Mouse (Mus musculus) neural tube, embryonic 15.5 days (tissue): ENCODE measurements around the gene Olfr1238. TPM values are rescaled to one million over a fixed set of nuclear protein-coding genes. Genes with fewer than 3 reads are reported as not detected.

Experiments used
- ATAC-seq: fragments of 200-750 bp; cut with Nextera tagmentation; 2 replicates; pipeline ENCODE4 v1.8.0; 2017; ENCODE audit warnings: mild to moderate bottlenecking, moderate TSS enrichment, moderate library complexity; ENCODE audit not compliant: low FRiP score
- H3K27ac ChIP-seq: fragments of 300-500 bp; sonication (generic); replicated peaks from 2 replicates; pipeline ENCODE4 v1.5.1; 2015; ENCODE audit warnings: mild to moderate bottlenecking, inconsistent platforms
- H3K27me3 ChIP-seq: fragments of 300-500 bp; sonication (generic); replicated peaks from 2 replicates; pipeline ENCODE4 v1.6.1; 2015; ENCODE audit warnings: inconsistent platforms
- H3K36me3 ChIP-seq: fragments of 300-500 bp; sonication (generic); 2 replicates; pipeline ENCODE4 v1.6.1; 2015; ENCODE audit warnings: inconsistent platforms
- H3K4me1 ChIP-seq: fragments of 300-500 bp; sonication (generic); 2 replicates; pipeline ENCODE4 v1.6.1; 2015; ENCODE audit warnings: inconsistent platforms
- H3K4me2 ChIP-seq: fragments of 300-500 bp; sonication (generic); 2 replicates; pipeline ENCODE4 v1.6.1; 2015; ENCODE audit warnings: inconsistent platforms, mild to moderate bottlenecking, moderate library complexity
- H3K4me3 ChIP-seq: fragments of 300-500 bp; sonication (generic); replicated peaks from 2 replicates; pipeline ENCODE4 v1.5.1; 2015; ENCODE audit warnings: mild to moderate bottlenecking, inconsistent platforms
- H3K9ac ChIP-seq: fragments of 300-500 bp; sonication (generic); replicated peaks from 2 replicates; pipeline ENCODE4 v1.6.1; 2015; ENCODE audit warnings: mild to moderate bottlenecking, inconsistent platforms
- H3K9me3 ChIP-seq: fragments of 300-500 bp; sonication (generic); replicated peaks from 2 replicates; pipeline ENCODE4 v1.6.1; 2016; ENCODE audit warnings: inconsistent platforms
- WGBS: fragments of 180-500 bp; shearing (Covaris S2); methylation state at CpG from one replicate; pipeline ENCODE4 v1.1.7; 2015; ENCODE audit warnings: mixed read lengths; 5-methylcytosine and 5-hydroxymethylcytosine counted together
- polyA plus RNA-seq: library from polyadenylated mRNA; unstranded; fragments of >200 nt; fragmentation: Nextera tagmentation; extraction: Ambion mirVana; gene quantifications from 2 replicates; pipeline ENCODE4 v1.2.1, GENCODE M21; 2015

The Olfr1238 gene
- not detected in 2 replicates for polyA plus RNA-seq

DNA sequence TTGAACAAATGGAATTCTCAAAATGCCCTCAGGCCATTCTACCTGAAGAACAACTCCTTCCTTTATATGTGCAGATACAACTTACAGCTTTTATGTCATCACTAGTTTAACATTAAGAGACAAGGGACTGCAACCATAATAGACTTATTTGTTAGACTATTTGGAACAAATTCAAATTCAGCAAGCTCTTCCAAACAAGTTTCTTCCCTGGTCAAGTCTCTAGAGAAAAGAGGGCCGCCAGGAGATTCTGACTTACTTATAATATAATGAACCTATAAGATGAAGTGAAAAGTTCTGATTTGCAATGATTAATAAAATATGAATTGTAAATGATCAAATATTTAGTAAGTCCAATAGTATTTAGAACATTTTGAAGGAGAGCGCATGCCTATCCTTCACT, at the start of gene Olfr1238:
TSS of gene Olfr1238 (minus strand) at position 101 of the 400 bp plus-strand sequence.
- Histone ChIP-seq H3K36me3 (no peaks in the 10 kb centered on the region), H3K4me2 (no peak within 1 kb of the TSS), H3K4me3 (no peak within 1 kb of the TSS), H3K27ac (no peak within 1 kb of the TSS), H3K27me3 (no peaks in the 10 kb centered on the region), H3K4me1 (no peaks in the 10 kb centered on the region), H3K9me3 (no peaks in the 10 kb centered on the region), H3K9ac (no peak within 1 kb of the TSS)
- 89% methylated on average over 2 of the region's 2 CpGs for WGBS
- no peak for ATAC-seq

- Histone ChIP-seq H3K27me3 (no peaks in the 10 kb centered on the region), H3K9me3 (no peaks in the 10 kb centered on the region), H3K9ac (no peak within 1 kb of the TSS), H3K4me1 (no peaks in the 10 kb centered on the region), H3K27ac (no peak within 1 kb of the TSS), H3K4me3 (no peak within 1 kb of the TSS), H3K36me3 (no peaks in the 10 kb centered on the region), H3K4me2 (no peak within 1 kb of the TSS)
- ATAC-seq, result no peak
- 86% methylated on average over 3 of the region's 3 CpGs for WGBS
Measured at GRCm38 (mm10) chr2:89442900-89443299, 33.4 kb upstream of the Olfr1238 start, which contains the start of gene Olfr1240. Olfr1240 (minus strand) TSS chr2:89443000.

DNA sequence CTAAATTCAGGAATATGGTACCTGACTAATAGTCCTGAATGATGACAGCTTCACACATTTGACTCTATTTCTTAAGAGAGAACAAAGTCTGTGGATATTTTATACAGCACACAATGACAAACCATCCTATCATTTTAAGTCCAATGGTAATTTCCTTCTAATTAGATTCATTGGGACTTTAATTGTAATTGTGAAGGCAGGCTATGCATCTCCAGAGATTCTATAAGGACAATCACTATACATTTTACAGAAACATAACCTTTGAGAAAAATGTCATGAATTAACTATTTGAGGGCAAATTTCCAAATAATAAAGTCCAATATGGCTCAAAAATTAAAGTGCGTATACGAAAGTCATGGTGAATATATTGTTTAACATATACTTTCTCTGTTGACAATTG, 10.8 kb upstream of the Olfr1238 start, which contains the start of gene Olfr1239:
TSS of gene Olfr1239 (minus strand) at position 101 of the 400 bp plus-strand sequence.
- Histone ChIP-seq H3K4me2 (no peak within 1 kb of the TSS), H3K9me3 (no peaks in the 10 kb centered on the region), H3K4me3 (no peak within 1 kb of the TSS), H3K36me3 (no peaks in the 10 kb centered on the region), H3K27me3 (no peaks in the 10 kb centered on the region), H3K4me1 (no peaks in the 10 kb centered on the region), H3K27ac (no peak within 1 kb of the TSS), H3K9ac (no peak within 1 kb of the TSS)
- ATAC-seq, result no peak
- WGBS, result 97% methylated on average over 2 of the region's 2 CpGs

DNA sequence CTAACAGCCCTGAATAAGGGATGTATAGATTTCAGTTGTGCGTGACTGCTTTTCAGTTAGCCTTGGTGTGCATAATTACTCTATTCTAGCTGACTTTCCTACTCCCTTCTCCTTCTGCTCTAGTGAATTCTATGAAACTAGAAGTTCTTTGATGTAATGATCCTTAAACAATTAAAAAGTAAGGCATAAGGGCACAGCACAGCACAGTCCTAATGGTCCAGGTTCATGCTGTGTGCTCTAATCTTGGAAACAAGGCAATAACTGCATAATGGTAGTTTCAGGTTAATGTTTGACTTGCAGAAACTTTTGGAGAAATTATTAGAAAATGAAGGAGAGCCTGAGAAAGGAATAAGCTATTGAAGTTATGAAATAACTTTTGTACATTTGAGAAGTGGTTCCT, 5.1 kb upstream of the Olfr1238 start:
- H3K4me3 ChIP-seq, result no peak overlapping the region
- no peaks in the 10 kb centered on the region for H3K4me1 ChIP-seq
- ATAC-seq, result no peak
- no peak overlapping the region for H3K4me2 ChIP-seq
- WGBS, result 88% methylated on average over 1 of the region's 1 CpGs
- no peaks in the 10 kb centered on the region for H3K9me3 ChIP-seq
- no peaks in the 10 kb centered on the region for H3K36me3 ChIP-seq
- H3K27ac ChIP-seq, result no peak overlapping the region
- no peak overlapping the region for H3K9ac ChIP-seq
- no peaks in the 10 kb centered on the region for H3K27me3 ChIP-seq

- Histone ChIP-seq H3K36me3 (no peaks in the 10 kb centered on the region), H3K27ac (no peak overlapping the region), H3K4me1 (no peaks in the 10 kb centered on the region), H3K27me3 (no peaks in the 10 kb centered on the region), H3K4me3 (no peak overlapping the region), H3K9ac (no peak overlapping the region), H3K4me2 (no peak overlapping the region), H3K9me3 (no peaks in the 10 kb centered on the region)
- no peak for ATAC-seq
- WGBS, result 73% methylated on average over 1 of the region's 1 CpGs
Measured at GRCm38 (mm10) chr2:89400882-89401281, 8.6 kb downstream of the Olfr1238 start.

GRCm38 (mm10) chr2:89364765-89365164, 44.7 kb downstream of the Olfr1238 start, which contains the start of gene Olfr1234:
Olfr1234 (minus strand) TSS chr2:89364865.
- ATAC-seq, result no peak
- 87% methylated on average over 4 of the region's 4 CpGs for WGBS
- no peak within 1 kb of the TSS for H3K4me2 ChIP-seq
- no peaks in the 10 kb centered on the region for H3K36me3 ChIP-seq
- no peak within 1 kb of the TSS for H3K27ac ChIP-seq
- H3K9ac ChIP-seq, result no peak within 1 kb of the TSS
- no peaks in the 10 kb centered on the region for H3K4me1 ChIP-seq
- H3K27me3 ChIP-seq, result no peaks in the 10 kb centered on the region
- H3K4me3 ChIP-seq, result no peak within 1 kb of the TSS
- no peaks in the 10 kb centered on the region for H3K9me3 ChIP-seq

Other genes starting within 250 kb of the Olfr1238 start
- gene Olfr1224-ps1, start 245.6 kb downstream of the Olfr1238 start, polyA plus RNA-seq, result not detected in 2 replicates
- gene Olfr1225, start 235.0 kb downstream of the Olfr1238 start, polyA plus RNA-seq, result not detected in 2 replicates
- not detected in 2 replicates for gene Olfr1226, start 209.6 kb downstream of the Olfr1238 start, polyA plus RNA-seq
- not detected in 2 replicates for gene Olfr1228, start 155.6 kb downstream of the Olfr1238 start, polyA plus RNA-seq
- not detected in 2 replicates for gene Olfr1229, start 121.7 kb downstream of the Olfr1238 start, polyA plus RNA-seq
- not detected in 2 replicates for gene Olfr1230, start 112.4 kb downstream of the Olfr1238 start, polyA plus RNA-seq
- not detected in 2 replicates for gene Olfr1231, start 102.6 kb downstream of the Olfr1238 start, polyA plus RNA-seq
- not detected in 2 replicates for gene Olfr1232, start 80.0 kb downstream of the Olfr1238 start, polyA plus RNA-seq
- gene Olfr1233, start 67.3 kb downstream of the Olfr1238 start, polyA plus RNA-seq, result not detected in 2 replicates
- not detected in 2 replicates for gene Olfr1234, start 44.8 kb downstream of the Olfr1238 start, polyA plus RNA-seq
- gene Olfr1239, start 10.7 kb upstream of the Olfr1238 start, polyA plus RNA-seq, result not detected in 2 replicates
- gene Olfr1240, start 33.3 kb upstream of the Olfr1238 start, polyA plus RNA-seq, result not detected in 2 replicates
- not detected in 2 replicates for gene Olfr1241, start 77.5 kb upstream of the Olfr1238 start, polyA plus RNA-seq
- gene Olfr1242, start 88.7 kb upstream of the Olfr1238 start, polyA plus RNA-seq, result not detected in 2 replicates
- not detected in 2 replicates for gene Olfr1243, start 121.8 kb upstream of the Olfr1238 start, polyA plus RNA-seq
- gene Olfr1245, start 168.8 kb upstream of the Olfr1238 start, polyA plus RNA-seq, result not detected in 2 replicates
- not detected in 2 replicates for gene Olfr1246, start 183.5 kb upstream of the Olfr1238 start, polyA plus RNA-seq
- gene Olfr1247, start 204.5 kb upstream of the Olfr1238 start, polyA plus RNA-seq, result not detected in 2 replicates
- gene Olfr1248, start 208.6 kb upstream of the Olfr1238 start, polyA plus RNA-seq, result not detected in 2 replicates
- gene Olfr1249, start 225.3 kb upstream of the Olfr1238 start, polyA plus RNA-seq, result not detected in 2 replicates